Mouse (Mus musculus): Measurements from ENCODE around the gene Klk1b24. TPM values are rescaled to one million over a fixed set of nuclear protein-coding genes. Genes with fewer than 3 reads are reported as not detected.
"Not testable (repeated sequence)": the region's sequence is repeated elsewhere in the genome, so short reads cannot be mapped to it uniquely, and the experiment has no call there.

The Klk1b24 gene
- polyA plus RNA-seq, 1 experiment from 2014 or later: not detected

DNA sequence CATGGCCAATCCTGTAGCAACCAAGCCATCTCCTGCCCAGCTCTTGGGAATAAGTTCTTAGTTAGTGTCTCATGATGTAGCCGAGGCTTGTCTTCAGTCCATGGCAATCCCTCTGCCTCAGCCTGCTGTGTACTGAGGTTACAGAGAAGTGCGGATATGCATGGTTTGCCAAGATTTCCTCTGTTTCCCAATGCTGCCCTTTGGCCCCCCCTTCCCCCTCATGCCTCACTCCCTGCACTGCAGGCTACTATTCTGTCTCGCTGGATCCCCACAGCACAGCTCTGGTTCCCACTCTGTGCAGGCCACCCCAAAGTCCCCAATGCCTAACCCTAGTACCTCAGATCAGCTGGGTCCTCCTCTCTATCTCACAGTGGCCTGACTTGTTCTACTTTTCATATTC, 20.3 kb downstream of the Klk1b24 start:
- WGBS: 67% methylated on average over 3 of the region's 3 CpGs

DNA sequence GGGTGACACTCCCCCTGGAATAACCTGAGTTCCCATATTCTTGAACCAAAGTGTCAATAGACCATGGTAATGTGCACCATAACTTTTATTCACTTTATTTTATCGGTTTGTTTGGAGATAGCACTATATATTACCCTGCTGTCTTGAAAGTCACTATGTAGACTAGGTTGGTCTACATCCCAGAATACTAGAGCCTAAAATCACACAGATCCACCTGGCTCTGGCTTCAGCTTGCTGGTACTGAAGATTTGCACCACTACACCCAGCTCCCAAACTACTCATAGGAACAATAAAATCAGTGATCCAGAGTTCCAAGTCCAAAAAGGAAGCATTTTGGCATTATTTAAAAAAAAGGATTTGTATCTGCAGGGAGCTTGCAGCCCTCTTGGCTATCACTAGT, 27.6 kb downstream of the Klk1b24 start, which contains the start of gene Klk1b5:
Gene Klk1b5, plus strand, starts transcription at position 301 of the 400 bp plus-strand sequence.
- WGBS: 74% methylated on average over 1 of the region's 1 CpGs

More for the DNA sequence above, 20.3 kb downstream of the Klk1b24 start:
- no peaks in the 10 kb centered on the region for H3K36me3 ChIP-seq (ENCODE audit: control insufficient read depth, insufficient read depth, low read length)
- H3K27ac ChIP-seq (replicated peaks): no peak overlapping the region
- no peak for DNase-seq (ENCODE audit: low spot score)
- no peak overlapping the region for H3K4me3 ChIP-seq (ENCODE audit: low read depth, low read length)
- no peak overlapping the region for H3K4me2 ChIP-seq (replicated peaks; ENCODE audit: low read depth)
- TF ChIP-seq CTCF (IDR thresholded peaks at IDR 0.05; ENCODE audit: low read depth) (no peak), EP300 (optimal IDR thresholded peaks at IDR 0.05) (no peak)
- no peak overlapping the region for H3K9ac ChIP-seq (ENCODE audit: low read length)
- H3K4me1 ChIP-seq (replicated peaks; ENCODE audit: control insufficient read depth, insufficient read depth): no peaks in the 10 kb centered on the region
- H3K9me3 ChIP-seq (ENCODE audit: control insufficient read depth, low read length): no peaks in the 10 kb centered on the region
- no peaks in the 10 kb centered on the region for H3K27me3 ChIP-seq (ENCODE audit: control insufficient read depth, insufficient read depth, low read length)
- ATAC-seq (ENCODE audit: low FRiP score, low TSS enrichment): no peak

DNA sequence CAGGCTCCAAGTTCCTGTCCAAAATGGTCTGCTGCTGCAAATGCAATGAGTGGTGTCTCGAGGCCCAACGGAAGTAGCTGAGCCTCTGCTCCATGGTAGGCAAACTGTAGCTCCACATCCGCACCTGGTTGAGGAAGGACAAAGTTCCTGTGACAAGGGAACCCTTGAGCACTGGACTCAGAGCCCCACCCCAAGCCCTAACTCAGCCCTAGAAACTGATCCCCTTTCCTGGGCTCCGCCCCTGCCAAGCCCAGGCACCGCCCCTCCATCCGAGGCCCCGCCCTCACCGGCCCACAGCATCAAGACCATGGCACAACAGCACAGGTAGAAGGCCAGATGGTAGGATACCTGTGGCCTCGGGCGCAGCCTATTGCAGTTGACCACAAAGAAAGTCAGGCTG, 33.6 kb downstream of the Klk1b24 start:
- not testable (repeated sequence) for ATAC-seq (ENCODE audit: low FRiP score, low TSS enrichment); H3K4me2 ChIP-seq (replicated peaks; ENCODE audit: low read depth); H3K9ac ChIP-seq (ENCODE audit: low read length); DNase-seq (ENCODE audit: low spot score); H3K9me3 ChIP-seq (ENCODE audit: control insufficient read depth, low read length); H3K4me3 ChIP-seq (ENCODE audit: low read depth, low read length); H3K36me3 ChIP-seq (ENCODE audit: control insufficient read depth, insufficient read depth, low read length); H3K27me3 ChIP-seq (ENCODE audit: control insufficient read depth, insufficient read depth, low read length); H3K4me1 ChIP-seq (replicated peaks; ENCODE audit: control insufficient read depth, insufficient read depth); H3K27ac ChIP-seq (replicated peaks)
- WGBS: 66% methylated on average over 8 of the region's 10 CpGs

More for the DNA sequence above, 27.6 kb downstream of the Klk1b24 start, which contains the start of gene Klk1b5:
- Histone ChIP-seq H3K9ac (ENCODE audit: low read length) (no peak within 1 kb of the TSS), H3K4me1 (replicated peaks; ENCODE audit: control insufficient read depth, insufficient read depth) (no peaks in the 10 kb centered on the region), H3K4me3 (ENCODE audit: low read depth, low read length) (no peak within 1 kb of the TSS), H3K27me3 (ENCODE audit: control insufficient read depth, insufficient read depth, low read length) (no peaks in the 10 kb centered on the region), H3K36me3 (ENCODE audit: control insufficient read depth, insufficient read depth, low read length) (no peaks in the 10 kb centered on the region), H3K27ac (replicated peaks) (no peak within 1 kb of the TSS), H3K4me2 (replicated peaks; ENCODE audit: low read depth) (no peak within 1 kb of the TSS), H3K9me3 (ENCODE audit: control insufficient read depth, low read length) (no peaks in the 10 kb centered on the region)
- DNase-seq (ENCODE audit: low spot score) (no peak), ATAC-seq (ENCODE audit: low FRiP score, low TSS enrichment) (no peak)
- no peak for TF ChIP-seq EP300 (optimal IDR thresholded peaks at IDR 0.05)
- no peak for TF ChIP-seq CTCF (IDR thresholded peaks at IDR 0.05; ENCODE audit: low read depth)

DNA sequence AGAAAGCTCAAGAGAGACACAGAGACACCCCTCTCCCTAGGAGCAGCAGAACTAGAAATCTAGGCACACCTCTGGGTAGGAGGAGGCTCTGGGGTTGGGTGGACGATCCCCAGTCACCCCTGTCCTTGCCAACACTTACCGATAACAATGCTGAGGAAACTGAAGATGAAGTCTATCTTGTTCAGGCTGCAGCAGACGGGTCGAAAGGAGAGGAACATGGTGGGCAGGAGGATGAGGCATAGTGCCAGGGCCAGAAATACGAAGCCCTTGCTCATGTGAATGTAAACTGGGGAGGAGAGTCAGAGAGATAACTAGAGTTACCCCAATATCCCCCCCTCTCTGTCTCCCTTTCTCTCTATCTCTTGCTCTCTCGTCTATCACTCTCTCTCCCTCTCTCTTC, 34.3 kb downstream of the Klk1b24 start:
- H3K9ac ChIP-seq (ENCODE audit: low read length); H3K4me1 ChIP-seq (replicated peaks; ENCODE audit: control insufficient read depth, insufficient read depth); H3K36me3 ChIP-seq (ENCODE audit: control insufficient read depth, insufficient read depth, low read length); DNase-seq (ENCODE audit: low spot score); H3K9me3 ChIP-seq (ENCODE audit: control insufficient read depth, low read length); H3K27ac ChIP-seq (replicated peaks); ATAC-seq (ENCODE audit: low FRiP score, low TSS enrichment); H3K27me3 ChIP-seq (ENCODE audit: control insufficient read depth, insufficient read depth, low read length); H3K4me3 ChIP-seq (ENCODE audit: low read depth, low read length); H3K4me2 ChIP-seq (replicated peaks; ENCODE audit: low read depth): not testable (repeated sequence)
- 74% methylated on average over 5 of the region's 6 CpGs for WGBS

DNA sequence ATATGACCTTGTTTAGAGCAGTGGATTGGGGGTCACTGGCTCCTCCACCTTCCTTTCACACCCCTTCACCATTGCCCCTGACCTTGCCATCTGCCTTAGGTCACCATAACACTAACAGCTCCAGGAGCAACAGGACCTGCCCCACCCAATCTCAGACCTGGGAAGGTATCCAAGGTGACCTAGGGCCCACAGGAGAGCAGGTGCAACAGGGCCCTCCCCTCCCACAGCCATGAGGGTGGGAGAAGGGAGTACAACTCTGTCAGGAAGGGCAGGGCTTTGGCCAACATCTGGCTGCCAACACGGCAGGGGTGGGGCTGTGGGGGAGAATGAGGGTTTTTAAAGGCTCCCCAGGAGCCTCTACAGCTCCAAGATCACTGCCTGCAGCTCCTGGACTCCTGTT, 37.0 kb downstream of the Klk1b24 start, which contains the start of gene Klk1:
Gene Klk1, plus strand, starts transcription at position 285 of the 400 bp plus-strand sequence.
- no peak for ATAC-seq (ENCODE audit: low FRiP score, low TSS enrichment)

DNA sequence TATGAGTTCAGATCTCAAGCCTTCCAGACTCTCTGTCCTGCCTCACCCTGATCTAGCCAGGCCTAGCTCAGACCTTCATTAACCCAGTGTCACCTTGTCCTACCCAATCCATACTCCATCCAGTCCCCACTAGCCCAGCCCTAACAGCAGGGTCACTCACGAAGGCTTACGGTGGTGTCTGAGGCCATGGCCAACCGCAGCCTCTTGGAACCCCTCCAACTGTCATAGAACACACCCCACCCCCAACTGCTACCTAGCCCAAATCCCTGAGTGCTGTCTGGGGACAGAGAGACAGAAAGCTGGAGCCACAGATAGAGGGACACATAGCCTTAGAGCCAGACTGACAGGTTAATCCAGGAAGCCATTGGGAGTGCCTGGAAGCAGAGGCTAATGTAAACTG, 47.9 kb downstream of the Klk1b24 start, which contains the start of gene Gm36864:
Gene Gm36864, plus strand, starts transcription at position 269 of the 400 bp plus-strand sequence.
- no peak within 1 kb of the TSS for H3K4me3 ChIP-seq (ENCODE audit: low read depth, low read length)
- H3K27ac ChIP-seq (replicated peaks): no peak within 1 kb of the TSS
- 65% methylated on average over 3 of the region's 3 CpGs for WGBS
- no peak within 1 kb of the TSS for H3K4me2 ChIP-seq (replicated peaks; ENCODE audit: low read depth)
- DNase-seq (ENCODE audit: low spot score) (no peak), ATAC-seq (ENCODE audit: low FRiP score, low TSS enrichment) (no peak)
- H3K4me1 ChIP-seq (replicated peaks; ENCODE audit: control insufficient read depth, insufficient read depth): no peaks in the 10 kb centered on the region
- TF ChIP-seq EP300 (optimal IDR thresholded peaks at IDR 0.05) (no peak), CTCF (IDR thresholded peaks at IDR 0.05; ENCODE audit: low read depth) (no peak)
- no peaks in the 10 kb centered on the region for H3K9me3 ChIP-seq (ENCODE audit: control insufficient read depth, low read length)
- no peaks in the 10 kb centered on the region for H3K27me3 ChIP-seq (ENCODE audit: control insufficient read depth, insufficient read depth, low read length)
- no peaks in the 10 kb centered on the region for H3K36me3 ChIP-seq (ENCODE audit: control insufficient read depth, insufficient read depth, low read length)
- H3K9ac ChIP-seq (ENCODE audit: low read length): no peak within 1 kb of the TSS

More for the DNA sequence above, 37.0 kb downstream of the Klk1b24 start, which contains the start of gene Klk1:
- WGBS: 18% methylated on average over 1 of the region's 1 CpGs
- H3K4me2 ChIP-seq (replicated peaks; ENCODE audit: low read depth): no peak within 1 kb of the TSS
- no peaks in the 10 kb centered on the region for H3K4me1 ChIP-seq (replicated peaks; ENCODE audit: control insufficient read depth, insufficient read depth)
- DNase-seq (ENCODE audit: low spot score): peak; percentile 29
- no peak within 1 kb of the TSS for H3K27ac ChIP-seq (replicated peaks)
- H3K9ac ChIP-seq (ENCODE audit: low read length): no peak within 1 kb of the TSS
- H3K36me3 ChIP-seq (ENCODE audit: control insufficient read depth, insufficient read depth, low read length): no peaks in the 10 kb centered on the region
- H3K27me3 ChIP-seq (ENCODE audit: control insufficient read depth, insufficient read depth, low read length): no peaks in the 10 kb centered on the region
- H3K9me3 ChIP-seq (ENCODE audit: control insufficient read depth, low read length): no peaks in the 10 kb centered on the region
- H3K4me3 ChIP-seq (ENCODE audit: low read depth, low read length): no peak within 1 kb of the TSS
- TF ChIP-seq CTCF (IDR thresholded peaks at IDR 0.05; ENCODE audit: low read depth) (no peak), EP300 (optimal IDR thresholded peaks at IDR 0.05) (no peak)

Data from stomach, postnatal 0 days (tissue).